Mouse (Mus musculus): ENCODE measurements around the gene Fam162a. TPM values are rescaled to one million over a fixed set of nuclear protein-coding genes. Genes with fewer than 3 reads are reported as not detected.

Fam162a gene
- polyA plus RNA-seq, 1 experiment: 178 TPM

- H3K36me3 ChIP-seq (ENCODE audit: control insufficient read depth, insufficient read depth): peaks cover 23% of the 10 kb centered on the region
- no peak overlapping the region for H3K4me3 ChIP-seq (ENCODE audit: insufficient read depth, poor library complexity, severe bottlenecking)
- H3K27me3 ChIP-seq (ENCODE audit: control insufficient read depth, insufficient read depth, insufficient read length): no peaks in the 10 kb centered on the region
- no peaks in the 10 kb centered on the region for H3K79me3 ChIP-seq (ENCODE audit: low read depth)
- H3ac ChIP-seq (ENCODE audit: control insufficient read depth, insufficient read length, low read depth): no peak overlapping the region
- H3K79me2 ChIP-seq (ENCODE audit: control insufficient read depth, insufficient read depth): no peaks in the 10 kb centered on the region
- TF ChIP-seq USF1 (IDR thresholded peaks at IDR 0.05; ENCODE audit: low read depth): no peak
- TF ChIP-seq MAX (IDR thresholded peaks at IDR 0.05): no peak
- TF ChIP-seq CEBPB (IDR thresholded peaks at IDR 0.05; ENCODE audit: low read depth): no peak
- TF ChIP-seq MYOD1 (IDR thresholded peaks at IDR 0.05; ENCODE audit: control insufficient read depth, insufficient read length, low read depth): no peak
- no peak for TF ChIP-seq MYOG (IDR thresholded peaks at IDR 0.05; ENCODE audit: control insufficient read depth, extremely low read depth, insufficient read length)
- no peak for TF ChIP-seq FOSL1 (IDR thresholded peaks at IDR 0.05; ENCODE audit: insufficient read depth, low read length, poor library complexity, severe bottlenecking)
- TF ChIP-seq CTCF (IDR thresholded peaks at IDR 0.05; ENCODE audit: control insufficient read depth, insufficient read depth, insufficient read length): no peak
These were observed 22.7 kb upstream of the Fam162a start for GRCm38 (mm10) chr16:36094079-36094478.

DNA sequence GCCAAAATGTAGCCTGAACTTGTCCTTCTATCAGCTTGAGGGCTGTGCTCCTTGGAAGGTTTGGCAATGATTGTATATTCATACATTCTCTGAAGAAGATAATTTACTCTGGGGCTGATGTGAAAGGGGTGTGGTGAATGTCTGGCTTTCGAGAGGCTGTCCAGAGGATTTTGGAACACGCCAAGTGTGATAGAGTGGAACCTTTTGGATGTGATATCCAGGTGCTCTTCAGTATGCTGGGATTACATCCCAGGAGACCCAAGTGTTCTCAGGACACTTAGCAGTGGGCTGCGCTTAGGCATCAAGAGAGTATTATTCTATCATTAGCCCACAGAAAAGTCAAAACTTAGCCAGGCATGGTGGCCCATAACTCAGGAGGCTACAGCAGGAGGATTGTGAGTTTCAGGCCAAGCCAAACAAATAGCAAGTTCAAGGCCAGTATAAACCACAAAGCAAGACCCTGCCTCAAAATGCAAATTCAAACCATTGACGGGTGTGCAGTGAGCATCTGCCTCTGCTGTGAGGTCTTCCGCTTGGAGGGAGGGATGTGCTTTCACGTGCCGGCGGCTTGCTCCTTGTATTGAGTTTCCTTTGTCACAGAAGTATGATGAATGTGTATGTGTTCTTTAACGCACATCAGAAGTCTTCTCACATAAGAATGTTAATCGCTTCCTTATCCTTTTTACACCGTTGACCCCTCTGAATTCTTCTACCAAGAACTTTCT, 19.6 kb upstream of the Fam162a start:
- TF ChIP-seq MYOG (IDR thresholded peaks at IDR 0.05; ENCODE audit: control insufficient read depth, extremely low read depth, insufficient read length) (no peak), MYOD1 (IDR thresholded peaks at IDR 0.05; ENCODE audit: control insufficient read depth, insufficient read length, low read depth) (no peak), FOSL1 (IDR thresholded peaks at IDR 0.05; ENCODE audit: insufficient read depth, low read length, poor library complexity, severe bottlenecking) (no peak), USF1 (IDR thresholded peaks at IDR 0.05; ENCODE audit: low read depth) (no peak), MAX (IDR thresholded peaks at IDR 0.05) (no peak), CTCF (IDR thresholded peaks at IDR 0.05; ENCODE audit: control insufficient read depth, insufficient read depth, insufficient read length) (no peak), CEBPB (IDR thresholded peaks at IDR 0.05; ENCODE audit: low read depth) (no peak)
- Histone ChIP-seq H3ac (ENCODE audit: control insufficient read depth, insufficient read length, low read depth) (no peak overlapping the region), H3K27me3 (ENCODE audit: control insufficient read depth, insufficient read depth, insufficient read length) (no peaks in the 10 kb centered on the region), H3K36me3 (ENCODE audit: control insufficient read depth, insufficient read depth) (peaks cover 38% of the 10 kb centered on the region), H3K79me2 (ENCODE audit: control insufficient read depth, insufficient read depth) (no peaks in the 10 kb centered on the region), H3K79me3 (ENCODE audit: low read depth) (no peaks in the 10 kb centered on the region), H3K4me3 (ENCODE audit: insufficient read depth, poor library complexity, severe bottlenecking) (no peak overlapping the region)

- Histone ChIP-seq H3K36me3 (ENCODE audit: control insufficient read depth, insufficient read depth) (peaks cover 47% of the 10 kb centered on the region), H3K27me3 (ENCODE audit: control insufficient read depth, insufficient read depth, insufficient read length) (no peaks in the 10 kb centered on the region), H3K79me2 (ENCODE audit: control insufficient read depth, insufficient read depth) (no peaks in the 10 kb centered on the region), H3ac (ENCODE audit: control insufficient read depth, insufficient read length, low read depth) (no peak overlapping the region), H3K79me3 (ENCODE audit: low read depth) (no peaks in the 10 kb centered on the region), H3K4me3 (ENCODE audit: insufficient read depth, poor library complexity, severe bottlenecking) (no peak overlapping the region)
- TF ChIP-seq CTCF (IDR thresholded peaks at IDR 0.05; ENCODE audit: control insufficient read depth, insufficient read depth, insufficient read length) (no peak), MYOG (IDR thresholded peaks at IDR 0.05; ENCODE audit: control insufficient read depth, extremely low read depth, insufficient read length) (no peak), CEBPB (IDR thresholded peaks at IDR 0.05; ENCODE audit: low read depth) (no peak), MAX (IDR thresholded peaks at IDR 0.05) (no peak), USF1 (IDR thresholded peaks at IDR 0.05; ENCODE audit: low read depth) (no peak), MYOD1 (IDR thresholded peaks at IDR 0.05; ENCODE audit: control insufficient read depth, insufficient read length, low read depth) (no peak), FOSL1 (IDR thresholded peaks at IDR 0.05; ENCODE audit: insufficient read depth, low read length, poor library complexity, severe bottlenecking) (no peak)
These were observed 18.6 kb upstream of the Fam162a start for GRCm38 (mm10) chr16:36089850-36090616.

DNA sequence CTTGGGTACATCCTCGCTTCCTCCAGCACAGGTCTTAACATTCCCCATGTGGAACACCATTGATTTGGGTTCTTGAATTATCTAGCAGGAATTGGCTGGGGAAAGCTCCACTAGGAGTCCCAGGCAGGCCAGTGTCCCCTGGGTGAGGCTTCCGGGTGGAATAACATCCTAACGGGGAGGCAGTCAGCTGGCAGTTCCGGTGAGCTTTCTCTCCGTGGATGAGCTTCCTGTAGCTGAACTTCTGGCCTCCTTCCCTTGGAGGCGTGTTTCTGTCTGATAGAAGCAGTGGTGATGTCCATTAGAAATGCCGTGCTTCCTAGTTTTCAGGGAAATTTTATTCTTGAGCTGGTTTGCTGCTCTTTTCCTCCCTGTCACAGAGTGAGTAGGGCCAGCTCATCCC, 17.7 kb upstream of the Fam162a start:
- H3K79me3 ChIP-seq (ENCODE audit: low read depth): no peaks in the 10 kb centered on the region
- H3K4me3 ChIP-seq (ENCODE audit: insufficient read depth, poor library complexity, severe bottlenecking): no peak overlapping the region
- no peak overlapping the region for H3ac ChIP-seq (ENCODE audit: control insufficient read depth, insufficient read length, low read depth)
- TF ChIP-seq MYOD1 (IDR thresholded peaks at IDR 0.05; ENCODE audit: control insufficient read depth, insufficient read length, low read depth) (no peak), CTCF (IDR thresholded peaks at IDR 0.05; ENCODE audit: control insufficient read depth, insufficient read depth, insufficient read length) (no peak), MAX (IDR thresholded peaks at IDR 0.05) (no peak), CEBPB (IDR thresholded peaks at IDR 0.05; ENCODE audit: low read depth) (no peak), FOSL1 (IDR thresholded peaks at IDR 0.05; ENCODE audit: insufficient read depth, low read length, poor library complexity, severe bottlenecking) (no peak), USF1 (IDR thresholded peaks at IDR 0.05; ENCODE audit: low read depth) (no peak), MYOG (IDR thresholded peaks at IDR 0.05; ENCODE audit: control insufficient read depth, extremely low read depth, insufficient read length) (no peak)
- peaks cover 57% of the 10 kb centered on the region for H3K36me3 ChIP-seq (ENCODE audit: control insufficient read depth, insufficient read depth)
- no peaks in the 10 kb centered on the region for H3K27me3 ChIP-seq (ENCODE audit: control insufficient read depth, insufficient read depth, insufficient read length)
- H3K79me2 ChIP-seq (ENCODE audit: control insufficient read depth, insufficient read depth): no peaks in the 10 kb centered on the region

DNA sequence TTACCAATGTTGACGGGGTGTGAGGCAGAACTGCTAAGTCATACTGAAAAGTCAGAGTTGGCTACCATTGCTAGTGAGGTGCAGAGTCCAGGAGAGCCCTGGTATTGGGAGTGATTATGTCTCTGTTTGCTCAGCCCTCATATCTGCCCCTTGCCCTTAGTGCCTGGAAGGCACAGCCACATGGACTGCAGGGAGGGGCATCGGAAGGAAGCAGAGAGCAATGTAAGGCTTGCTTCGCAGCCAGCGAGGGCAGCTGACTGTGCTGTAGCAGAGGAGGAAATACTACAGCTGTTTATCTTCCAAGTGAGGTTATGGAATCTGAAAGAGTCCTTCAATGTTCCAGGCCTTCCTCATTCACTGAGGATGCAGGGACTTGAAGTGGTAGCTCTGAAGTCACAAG, 16.5 kb upstream of the Fam162a start:
- Histone ChIP-seq H3K27me3 (ENCODE audit: control insufficient read depth, insufficient read depth, insufficient read length) (no peaks in the 10 kb centered on the region), H3K79me2 (ENCODE audit: control insufficient read depth, insufficient read depth) (no peaks in the 10 kb centered on the region), H3K79me3 (ENCODE audit: low read depth) (no peaks in the 10 kb centered on the region), H3K4me3 (ENCODE audit: insufficient read depth, poor library complexity, severe bottlenecking) (no peak overlapping the region), H3ac (ENCODE audit: control insufficient read depth, insufficient read length, low read depth) (no peak overlapping the region), H3K36me3 (ENCODE audit: control insufficient read depth, insufficient read depth) (peaks cover 69% of the 10 kb centered on the region)
- TF ChIP-seq USF1 (IDR thresholded peaks at IDR 0.05; ENCODE audit: low read depth) (no peak), CTCF (IDR thresholded peaks at IDR 0.05; ENCODE audit: control insufficient read depth, insufficient read depth, insufficient read length) (no peak), MAX (IDR thresholded peaks at IDR 0.05) (no peak), FOSL1 (IDR thresholded peaks at IDR 0.05; ENCODE audit: insufficient read depth, low read length, poor library complexity, severe bottlenecking) (no peak), MYOG (IDR thresholded peaks at IDR 0.05; ENCODE audit: control insufficient read depth, extremely low read depth, insufficient read length) (no peak), MYOD1 (IDR thresholded peaks at IDR 0.05; ENCODE audit: control insufficient read depth, insufficient read length, low read depth) (no peak), CEBPB (IDR thresholded peaks at IDR 0.05; ENCODE audit: low read depth) (no peak)

All from C2C12 (cell line).